Mouse (Mus musculus) retina, adult 2 months (tissue): Measurements from ENCODE around the gene Casc1.

Source experiments
- DNase-seq: peaks from one replicate; pipeline ENCODE4 v3.0.0-alpha.2; 2012; ENCODE audit warnings: low read depth, low spot score

Gene Casc1

DNA sequence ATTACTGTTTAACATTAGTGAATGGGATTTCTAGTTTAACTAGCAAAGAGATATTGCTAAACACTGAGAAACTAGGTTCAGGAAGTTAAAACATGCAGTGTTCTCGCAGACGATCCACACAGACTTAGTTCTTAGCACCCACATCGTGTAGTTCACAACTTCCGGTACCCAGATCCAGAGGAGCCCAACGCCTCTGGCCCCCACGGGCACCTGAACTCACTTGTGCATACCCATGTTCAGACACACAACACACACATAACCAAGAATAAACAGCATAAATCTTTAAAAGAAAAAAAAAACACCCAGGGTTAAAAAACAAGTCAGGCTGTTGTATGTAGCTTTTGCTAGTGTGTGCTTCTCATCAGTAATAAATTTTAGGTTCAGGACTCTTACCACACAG is 6.4 kb downstream of the Casc1 start:
- no peak for DNase-seq

DNA sequence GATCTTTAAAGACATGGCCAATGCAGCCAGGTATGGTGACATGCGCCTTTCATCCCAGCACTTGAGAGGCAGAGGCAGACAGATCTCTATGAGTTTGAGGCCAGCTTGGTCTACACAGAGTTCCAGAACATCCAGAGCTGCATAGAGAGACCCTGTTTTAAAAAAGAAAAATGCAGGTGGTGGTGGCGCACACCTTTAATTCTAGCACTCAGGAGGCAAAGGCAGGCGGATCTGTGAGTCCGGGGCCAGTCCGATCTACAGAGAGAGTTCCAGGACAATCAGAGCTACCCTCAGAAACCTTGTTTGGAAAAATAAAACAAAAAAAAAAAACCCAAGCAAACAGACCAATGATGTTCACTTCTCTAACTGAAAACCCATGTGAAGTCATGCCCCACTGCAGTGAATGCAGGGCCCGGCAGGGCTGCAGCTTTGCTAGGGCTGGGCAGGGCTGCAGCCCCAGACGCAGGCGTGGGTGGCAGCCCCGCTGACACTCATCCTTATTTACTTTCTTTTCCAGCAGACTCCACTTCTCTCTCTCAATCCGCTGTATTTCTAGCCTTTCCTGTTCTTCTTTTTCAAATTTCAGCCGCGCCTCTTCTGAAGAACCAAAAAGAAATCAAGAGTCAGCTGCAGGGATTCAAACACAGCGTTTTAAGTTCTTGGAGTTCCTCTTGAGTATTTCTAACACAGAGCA is 8.2 kb downstream of the Casc1 start:
- DNase-seq: no peak

DNA sequence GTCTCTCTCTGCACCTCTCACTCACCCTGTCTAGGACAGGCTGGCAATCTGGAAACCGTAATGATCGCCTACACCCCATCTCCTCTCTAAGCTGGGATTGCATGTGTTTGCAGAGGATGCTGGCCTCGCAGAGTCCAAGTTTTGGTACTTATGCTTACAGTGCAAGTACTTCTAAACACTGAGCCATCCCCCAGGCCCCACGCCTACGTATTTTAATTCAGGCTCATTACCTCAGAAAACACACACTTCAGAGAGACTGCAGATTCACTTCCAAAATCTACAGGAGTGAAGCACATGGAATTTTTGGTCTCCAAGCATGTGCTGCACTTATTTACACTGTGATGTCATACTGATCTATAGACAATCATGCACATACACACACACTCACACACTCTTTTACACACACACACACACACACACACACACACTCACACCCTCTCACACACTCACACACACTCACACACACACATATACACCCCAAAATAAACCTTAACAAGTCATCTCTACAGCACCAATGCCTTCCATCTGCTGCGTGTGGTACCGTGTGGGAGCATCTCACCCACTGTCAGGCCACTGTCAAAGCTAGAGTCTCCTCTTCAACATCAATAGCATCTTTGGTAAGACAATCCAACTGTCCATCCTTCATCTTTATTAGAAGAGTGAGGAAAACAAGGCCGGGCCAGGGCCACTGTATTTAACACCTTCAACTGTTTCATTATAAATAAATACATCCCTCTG is 12.7 kb downstream of the Casc1 start:
- DNase-seq: no peak

DNA sequence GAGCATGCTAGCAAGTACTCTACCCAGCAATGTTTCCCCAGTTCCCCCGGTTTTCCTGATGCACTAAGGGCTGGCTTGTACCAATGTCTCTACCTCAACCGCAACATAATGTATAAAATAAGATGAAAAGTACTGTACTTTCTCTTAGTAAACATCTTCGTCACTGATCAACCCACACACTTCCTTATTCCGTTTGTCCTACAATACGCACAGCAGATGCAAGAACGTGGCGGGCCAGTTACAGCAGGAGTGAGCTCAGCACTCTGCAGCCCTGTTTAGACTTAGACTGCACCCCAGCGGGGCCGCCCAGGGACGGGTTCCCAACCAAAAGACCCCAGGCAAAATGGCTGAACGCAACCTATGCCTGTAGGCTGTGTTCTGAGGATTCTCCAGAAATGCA is 17.4 kb downstream of the Casc1 start:
- DNase-seq: no peak

DNA sequence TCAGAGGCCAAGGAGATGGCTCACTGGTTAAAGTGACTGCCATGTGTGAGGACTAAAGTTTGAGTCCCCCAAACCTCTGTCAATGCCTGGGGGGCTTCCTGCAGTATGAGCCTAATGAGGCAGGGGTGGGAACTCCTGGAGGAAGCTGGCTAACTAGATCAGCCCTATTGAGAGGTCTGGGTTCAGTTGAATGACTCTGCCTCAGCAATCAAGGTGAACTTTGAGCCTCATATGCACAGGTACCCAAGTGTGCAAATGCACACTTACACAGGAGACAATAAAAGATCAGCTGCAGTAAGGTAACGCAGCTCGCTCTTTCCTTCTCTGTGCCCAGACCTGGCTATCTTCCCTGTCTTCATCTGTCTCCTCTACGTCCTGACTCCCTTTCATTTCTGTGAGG is 17.8 kb downstream of the Casc1 start:
- no peak for DNase-seq

DNA sequence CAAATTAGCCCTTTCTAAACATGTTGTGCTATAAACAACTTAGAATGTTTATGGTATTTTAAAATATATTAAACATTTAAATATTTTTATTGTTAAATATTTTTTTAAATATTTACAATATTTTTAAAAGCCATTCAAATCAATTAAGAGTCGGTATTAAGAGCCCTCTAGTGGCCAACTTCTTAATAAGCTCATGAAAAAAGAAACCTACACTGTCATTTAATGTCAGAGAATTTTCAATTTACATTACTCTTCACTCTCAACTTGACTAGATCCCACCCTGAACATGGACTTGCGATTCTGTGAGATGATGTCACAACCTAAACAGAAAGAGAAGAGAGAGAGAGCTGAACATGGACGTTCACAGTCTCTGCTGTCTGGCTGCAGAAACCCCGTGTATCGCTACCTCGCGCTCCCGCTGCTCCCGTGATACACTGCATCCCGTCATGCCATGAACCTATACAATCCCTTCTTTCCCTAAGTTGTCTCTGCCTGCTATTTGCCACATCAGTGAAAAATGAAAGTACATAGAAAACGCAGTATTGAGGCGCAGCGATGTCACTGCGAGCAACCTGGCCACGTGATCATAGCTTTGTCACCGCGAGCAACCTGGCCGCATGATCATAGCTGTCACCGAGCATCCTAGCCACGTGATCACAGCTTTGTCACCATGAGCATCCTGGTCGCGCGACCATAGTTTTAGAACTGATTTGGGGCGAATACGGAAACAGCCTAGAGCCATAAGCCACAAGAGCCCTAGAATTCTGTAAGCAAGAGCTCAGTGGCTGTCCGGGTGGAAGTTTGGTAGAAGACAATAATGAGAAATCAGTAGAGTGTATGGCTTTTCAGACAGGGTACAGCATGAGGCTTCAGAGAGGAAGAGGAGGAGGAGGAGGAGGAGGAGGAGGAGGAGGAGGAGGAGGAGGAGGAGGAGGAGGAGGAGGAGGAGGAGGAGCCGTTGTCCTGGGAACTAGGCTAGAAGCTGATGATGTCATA is 23.4 kb downstream of the Casc1 start:
- DNase-seq: peak; percentile 34

DNA sequence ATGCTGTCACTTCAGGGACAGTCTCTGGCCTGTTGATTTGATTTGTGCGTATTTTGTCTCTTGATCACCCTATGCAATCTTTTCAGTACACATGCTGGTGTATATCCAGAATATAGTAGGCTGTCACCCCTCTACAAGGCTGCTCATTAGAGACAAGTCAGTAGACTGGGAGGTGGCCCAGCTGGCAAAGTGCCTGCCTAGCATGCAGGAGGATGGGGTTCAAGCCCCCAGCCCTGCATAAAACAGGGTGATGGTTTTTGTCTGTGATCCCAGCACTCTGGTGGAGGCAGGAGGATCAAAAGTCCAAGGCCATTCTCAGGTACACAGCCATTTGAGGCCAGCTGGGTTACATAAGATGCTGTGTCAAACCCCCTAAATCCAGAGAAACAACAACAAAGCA is 24.7 kb downstream of the Casc1 start:
- DNase-seq: no peak

DNA sequence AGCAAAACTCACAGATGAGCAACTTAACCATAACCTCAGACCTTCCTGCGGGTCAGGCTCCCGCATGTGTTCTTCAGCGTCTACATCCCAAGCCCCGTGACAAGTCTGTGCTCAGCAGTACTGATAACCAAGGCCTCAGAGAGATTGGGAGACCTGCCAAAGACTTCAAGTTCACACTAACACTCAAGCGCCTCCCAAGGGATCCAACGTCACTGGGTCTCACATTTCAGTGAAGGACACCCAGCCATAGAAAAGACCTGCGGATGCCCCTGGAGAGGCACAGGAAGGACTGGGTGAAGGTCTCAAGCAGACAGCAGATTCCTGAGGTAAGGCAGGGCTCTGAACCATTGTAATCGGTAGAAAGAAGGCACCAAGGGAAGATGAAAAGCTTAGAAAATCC is 28.8 kb downstream of the Casc1 start:
- no peak for DNase-seq

DNA sequence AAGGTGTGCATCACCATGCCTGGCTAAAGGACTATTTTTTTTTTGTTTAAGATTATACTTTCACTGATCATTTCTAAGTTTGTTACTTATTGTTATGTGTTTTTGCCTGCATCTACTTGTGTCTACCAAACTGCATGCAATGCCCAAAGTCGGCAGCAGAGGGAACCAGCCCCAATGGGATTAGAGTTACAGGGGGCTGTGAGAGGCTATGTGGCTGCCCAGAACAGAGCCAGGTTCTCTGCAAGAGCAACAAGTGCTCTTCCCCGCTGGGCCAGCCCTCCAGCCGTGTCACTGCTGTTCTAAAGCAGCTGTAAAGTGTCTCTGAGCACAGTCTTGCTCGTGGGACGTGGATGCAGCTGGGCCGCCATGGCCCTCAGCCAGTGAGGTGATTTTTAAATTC is 31.1 kb downstream of the Casc1 start:
- DNase-seq: peak; percentile 22

DNA sequence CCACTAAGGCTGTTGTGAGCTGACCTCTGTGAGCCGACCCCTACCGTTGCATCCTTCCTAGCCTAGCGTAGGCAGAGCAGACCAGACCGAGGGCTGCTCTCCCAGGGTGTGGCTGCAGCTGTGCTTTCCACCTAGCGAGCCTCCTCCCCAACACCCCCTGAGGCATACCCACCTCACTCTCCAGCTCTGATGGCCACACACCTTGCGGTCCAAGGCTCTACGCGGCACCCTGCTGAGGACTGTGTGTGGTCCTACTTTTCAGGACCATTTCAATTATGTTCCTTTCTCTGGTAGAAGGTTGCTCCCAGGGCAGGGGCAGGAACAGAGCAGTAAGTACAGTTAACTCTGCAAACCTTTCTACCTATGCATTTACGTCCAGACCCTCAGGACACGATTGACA is 34.3 kb downstream of the Casc1 start:
- no peak for DNase-seq

DNA sequence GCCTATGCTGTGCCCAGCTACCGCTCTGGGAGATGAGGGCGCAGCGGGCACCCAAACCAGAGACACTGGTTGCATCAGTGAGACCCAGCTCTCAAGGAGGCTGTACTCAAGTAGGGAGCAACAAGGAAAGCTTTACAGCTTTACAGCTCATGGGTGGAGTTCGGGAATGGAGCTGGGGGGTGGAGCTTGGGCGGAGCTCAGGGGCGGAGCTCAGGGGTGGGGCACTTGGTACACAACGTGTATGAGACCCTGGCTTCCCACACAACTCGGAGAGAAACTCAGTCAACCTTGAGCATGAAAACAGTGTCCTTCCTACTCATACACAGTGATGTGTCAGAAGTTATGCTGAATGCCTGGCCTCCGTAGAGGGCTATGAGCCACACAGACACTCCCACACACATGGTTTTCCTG is 35.2 kb downstream of the Casc1 start:
- no peak for DNase-seq

DNA sequence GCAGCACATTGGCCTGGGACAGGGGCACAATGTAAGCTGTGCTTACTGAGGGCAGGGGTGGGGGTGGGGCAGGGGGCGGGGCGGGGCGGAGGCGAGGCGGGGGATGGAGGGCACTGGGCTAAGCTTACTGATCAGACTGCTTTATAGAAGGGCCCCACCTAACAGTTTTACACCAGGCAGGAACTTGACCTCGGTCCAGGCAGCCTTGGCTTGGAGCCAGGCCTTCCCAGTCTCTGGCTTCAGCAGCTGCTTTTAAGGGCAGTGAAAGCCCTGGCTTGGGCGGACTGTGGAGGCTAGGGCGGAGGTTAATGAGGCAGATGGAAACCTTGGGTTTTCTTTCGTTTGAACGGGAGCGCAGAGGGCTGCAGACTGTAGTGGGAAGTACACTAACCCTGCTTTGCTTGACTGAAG is 37.0 kb downstream of the Casc1 start:
- no peak for DNase-seq

DNA sequence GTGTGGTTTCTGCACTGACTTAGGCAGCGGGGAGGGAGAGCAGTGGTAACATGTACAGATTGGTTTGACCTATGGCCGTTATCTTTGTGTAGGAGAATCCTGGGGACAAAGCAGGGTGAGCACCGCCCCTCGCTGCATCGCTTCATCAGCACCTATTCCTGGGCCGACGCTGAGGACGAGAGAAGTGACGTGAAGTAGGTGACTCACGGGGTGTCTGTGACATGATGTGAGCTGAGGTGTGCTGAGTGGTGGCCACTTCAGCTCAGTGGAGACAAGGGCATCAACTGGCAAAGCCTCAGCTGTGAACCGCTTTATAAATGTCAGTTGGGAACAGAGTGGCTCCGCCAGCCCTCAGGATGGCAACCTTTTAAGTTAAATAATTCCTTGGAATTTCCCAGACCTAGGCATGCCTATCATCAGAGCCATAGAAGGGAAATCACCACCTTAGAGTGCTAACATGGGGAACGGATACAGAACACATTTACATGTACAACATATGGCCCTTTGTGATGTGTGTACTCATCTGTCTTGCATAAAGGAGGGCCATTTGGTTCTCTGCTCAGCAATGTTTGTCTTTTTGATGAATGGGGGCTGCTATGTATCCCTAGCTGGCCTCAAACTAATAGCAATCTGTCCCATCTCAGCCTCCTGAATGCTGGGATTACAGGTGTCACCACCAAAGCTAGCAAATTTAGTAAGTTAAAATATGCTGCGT is 38.8 kb downstream of the Casc1 start:
- DNase-seq: no peak

DNA sequence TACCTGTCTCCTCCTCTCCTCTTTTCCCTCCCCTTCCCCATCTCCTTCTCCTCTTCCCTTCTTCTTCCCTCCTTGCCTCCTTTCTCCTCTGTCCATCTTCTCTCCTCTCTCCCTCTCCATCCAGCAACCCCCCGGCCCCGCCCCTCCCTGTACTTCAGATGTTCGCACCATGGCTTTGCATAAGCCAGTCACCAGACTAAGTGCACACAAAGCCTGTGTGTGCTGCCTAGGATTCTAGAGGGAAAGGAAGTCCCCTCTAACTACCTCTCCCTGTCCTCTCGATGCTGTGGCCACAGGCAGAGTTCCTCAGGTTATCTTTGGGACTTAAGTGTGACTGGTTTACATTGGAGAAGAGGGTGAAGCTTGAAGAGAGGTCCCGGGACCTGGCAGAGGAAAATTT is 50.2 kb downstream of the Casc1 start:
- no peak for DNase-seq

DNA sequence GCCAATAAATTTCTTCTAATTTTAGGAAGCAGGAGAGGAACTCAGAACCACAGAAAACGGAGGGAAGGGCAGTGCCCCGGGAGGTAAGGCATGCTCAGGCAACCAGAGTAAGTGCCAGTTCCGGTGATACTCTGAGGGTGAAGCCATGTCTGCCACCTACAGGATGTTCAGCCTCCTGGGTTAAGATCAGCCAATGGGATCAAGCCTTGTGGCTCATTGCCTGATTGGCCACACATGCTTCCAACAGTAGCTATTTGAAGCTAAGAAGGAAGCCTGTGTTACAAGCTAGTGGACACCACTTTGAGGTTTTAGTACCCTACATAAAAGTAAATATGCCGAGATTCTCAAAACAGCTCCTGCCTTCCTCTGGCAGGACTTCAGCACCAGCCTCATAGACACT is 52.2 kb downstream of the Casc1 start:
- no peak for DNase-seq

DNA sequence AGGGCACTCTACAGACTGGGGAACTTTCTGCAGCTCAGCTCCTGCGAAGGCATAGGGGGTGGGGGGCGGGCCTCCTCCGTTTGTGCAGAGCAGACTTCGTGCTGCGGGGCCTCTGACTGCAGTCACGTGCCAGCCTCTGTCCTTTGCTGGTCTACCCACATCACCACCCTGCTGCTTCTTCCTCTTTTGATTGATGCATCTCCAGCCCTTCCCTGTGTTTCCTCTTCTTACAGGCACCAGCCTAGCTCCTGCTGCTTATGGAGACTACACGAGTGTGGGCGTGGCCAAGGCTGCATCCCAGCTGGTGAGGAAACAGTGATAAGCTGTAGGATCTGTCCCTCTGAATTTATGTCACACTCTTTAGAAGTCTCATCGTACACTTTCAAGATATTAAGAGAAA is 61.8 kb downstream of the Casc1 start:
- no peak for DNase-seq

DNA sequence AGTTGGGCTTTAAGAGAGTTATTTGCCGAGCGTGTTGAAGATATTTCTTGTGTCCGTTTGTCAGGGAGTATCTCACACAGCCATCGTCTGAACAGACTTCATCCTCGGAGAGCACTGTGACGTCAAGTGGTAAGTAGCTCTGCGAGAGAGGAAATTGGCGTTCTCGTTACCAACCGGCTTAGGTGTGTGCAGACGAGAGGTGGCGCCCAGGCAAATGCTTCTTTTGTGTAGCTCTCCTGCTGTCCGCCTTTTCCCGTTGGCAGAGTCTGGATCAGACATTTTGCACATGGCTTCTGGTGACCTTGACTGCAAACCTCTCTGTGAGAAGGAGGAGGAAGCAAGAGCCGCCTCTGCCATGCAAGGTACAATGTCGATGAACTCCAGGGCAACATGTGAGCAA is 63.1 kb downstream of the Casc1 start:
- no peak for DNase-seq

DNA sequence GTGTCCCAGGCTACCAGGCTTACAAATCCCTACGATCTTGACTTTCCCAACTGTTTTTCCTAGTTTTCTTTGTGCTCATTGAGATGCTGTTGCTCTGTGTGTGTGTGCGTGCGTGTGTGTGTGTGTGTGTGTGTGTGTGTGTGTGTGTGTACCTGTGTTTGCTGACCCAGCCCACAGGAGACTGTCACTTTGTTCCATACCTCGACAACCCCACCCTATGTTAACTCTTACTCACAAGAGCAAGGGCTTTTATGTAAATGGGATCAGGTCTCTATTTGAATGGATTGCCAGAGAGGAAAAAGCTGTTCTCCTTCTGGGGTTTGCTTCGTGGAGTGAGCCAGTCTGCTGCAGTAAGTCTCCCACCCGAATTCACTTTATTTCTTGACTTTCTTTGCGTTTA is 65.6 kb downstream of the Casc1 start:
- DNase-seq: no peak

DNA sequence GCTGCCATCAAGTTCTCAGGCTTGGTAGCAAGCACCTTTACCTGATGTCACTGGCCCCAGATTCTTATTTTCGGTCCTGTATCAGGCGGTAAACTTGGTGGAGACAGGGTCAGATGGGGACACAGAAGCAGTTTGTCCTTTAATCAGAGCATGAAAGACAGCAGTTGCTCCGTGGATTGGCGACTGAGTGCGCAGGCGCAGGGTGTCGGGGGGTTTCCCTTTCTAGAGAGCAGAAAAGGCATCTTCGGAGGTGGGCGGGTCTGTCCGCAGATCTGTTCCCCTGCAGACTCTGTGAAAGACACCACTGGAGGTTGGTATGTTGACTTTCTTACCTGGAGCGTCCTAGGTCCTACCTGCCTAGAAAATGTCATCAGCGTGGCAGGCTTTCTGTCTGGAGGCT is 69.0 kb downstream of the Casc1 start:
- no peak for DNase-seq

DNA sequence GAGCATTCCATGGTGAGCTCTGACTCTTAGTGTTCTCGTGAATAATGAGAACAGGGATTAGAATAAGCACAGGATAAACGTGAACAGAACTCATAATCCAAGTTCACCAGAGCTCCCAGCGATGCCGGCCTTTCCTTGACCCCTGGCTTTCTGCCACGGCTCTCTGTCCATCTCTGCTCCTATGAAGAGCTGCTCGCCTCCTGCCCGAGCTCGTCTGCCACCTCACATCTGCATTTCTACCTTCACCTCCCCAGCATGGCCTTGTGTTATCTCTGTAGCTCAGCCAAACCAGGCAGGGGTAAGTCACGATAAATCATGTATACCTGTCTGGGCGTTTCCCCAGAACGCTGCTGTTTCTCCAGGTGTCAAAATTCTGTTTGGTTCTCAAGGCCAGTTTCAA is 70.1 kb downstream of the Casc1 start:
- no peak for DNase-seq

DNA sequence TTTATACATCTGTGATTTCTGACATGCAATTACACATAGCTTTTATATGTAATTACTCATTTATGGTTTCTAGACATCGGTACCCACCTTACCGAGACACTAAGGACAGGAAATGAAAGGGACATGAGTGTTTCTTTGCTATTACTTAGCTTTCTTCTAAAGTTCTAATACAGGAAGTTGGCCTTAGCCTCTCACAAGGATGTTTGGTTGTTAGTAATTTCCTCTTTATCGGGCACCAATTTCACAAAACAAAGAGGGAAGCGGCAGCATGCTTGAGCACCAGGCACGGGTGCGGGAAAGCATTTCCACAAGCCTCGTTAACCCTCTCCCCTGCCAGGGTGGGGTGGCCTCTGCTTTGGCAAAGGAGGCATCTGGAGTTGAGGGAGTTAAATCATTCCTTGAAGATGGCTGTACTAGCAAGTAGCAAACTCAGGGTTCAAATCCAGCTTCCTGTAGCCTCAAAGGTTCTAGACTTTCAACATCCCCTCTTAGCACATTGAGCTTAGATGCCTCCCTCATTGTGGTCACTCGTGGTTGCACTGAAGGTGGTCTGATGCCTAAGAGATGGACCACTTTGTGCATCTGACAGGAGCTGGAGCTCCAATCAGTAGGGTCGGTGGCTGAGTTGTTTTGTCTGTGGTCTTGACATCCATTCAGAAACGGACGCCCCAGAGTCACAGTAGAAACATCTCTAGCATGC is 70.9 kb downstream of the Casc1 start:
- no peak for DNase-seq
